Mouse (Mus musculus): ENCODE results near the gene Cfap99. TPM values are rescaled to one million over a fixed set of nuclear protein-coding genes. Genes with fewer than 3 reads are reported as not detected.

Cfap99 gene
- polyA plus RNA-seq, 1 experiment, result 1.7 TPM

DNA sequence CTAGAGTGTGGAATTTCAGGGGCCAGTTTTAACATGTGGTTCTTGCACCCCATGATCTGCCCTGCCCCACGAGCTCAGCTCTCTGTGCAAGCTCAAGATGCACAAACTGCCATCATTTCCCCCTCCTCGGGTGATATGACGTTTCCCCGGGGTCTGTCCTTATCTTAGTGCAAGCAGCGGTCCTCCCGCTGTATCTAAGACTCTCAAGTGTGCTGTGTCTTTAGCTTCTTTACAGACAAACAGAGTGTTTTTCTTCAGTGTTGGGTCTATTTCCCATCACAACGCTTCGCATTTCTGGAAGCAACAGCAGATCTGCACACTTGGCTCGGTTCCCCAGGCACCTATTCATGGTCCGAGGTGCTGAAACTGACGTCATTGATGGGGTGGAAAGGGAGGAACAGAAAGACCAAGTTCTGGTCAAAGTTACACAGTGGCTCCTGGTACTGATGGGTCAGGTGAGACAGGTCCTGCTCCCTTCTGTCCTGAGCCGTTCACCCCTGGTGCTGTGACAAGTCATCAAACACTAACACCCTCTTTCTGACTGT lies 18.4 kb upstream of the Cfap99 start:
- H3K4me3 ChIP-seq (replicated peaks; ENCODE audit: insufficient read depth, low read depth, low read length), result peak overlapping the region; percentile 34
- H3K27ac ChIP-seq (ENCODE audit: insufficient read depth, low read length), result peak overlapping the region; percentile 90
- TF ChIP-seq CTCF (IDR thresholded peaks at IDR 0.05; ENCODE audit: borderline replicate concordance, insufficient read depth, low read depth, low read length) (no peak), POLR2A (IDR thresholded peaks at IDR 0.05; ENCODE audit: borderline replicate concordance, insufficient read depth, low read length) (no peak)
- WGBS, result 14% methylated on average over 12 of the region's 12 CpGs
- H3K4me1 ChIP-seq (ENCODE audit: control insufficient read depth, insufficient read depth, low read length), result peaks cover 64% of the 10 kb centered on the region
- DNase-seq, result peak; percentile 76 to 82
- H3K27me3 ChIP-seq (ENCODE audit: control insufficient read depth, insufficient read depth, low read length), result no peaks in the 10 kb centered on the region

DNA sequence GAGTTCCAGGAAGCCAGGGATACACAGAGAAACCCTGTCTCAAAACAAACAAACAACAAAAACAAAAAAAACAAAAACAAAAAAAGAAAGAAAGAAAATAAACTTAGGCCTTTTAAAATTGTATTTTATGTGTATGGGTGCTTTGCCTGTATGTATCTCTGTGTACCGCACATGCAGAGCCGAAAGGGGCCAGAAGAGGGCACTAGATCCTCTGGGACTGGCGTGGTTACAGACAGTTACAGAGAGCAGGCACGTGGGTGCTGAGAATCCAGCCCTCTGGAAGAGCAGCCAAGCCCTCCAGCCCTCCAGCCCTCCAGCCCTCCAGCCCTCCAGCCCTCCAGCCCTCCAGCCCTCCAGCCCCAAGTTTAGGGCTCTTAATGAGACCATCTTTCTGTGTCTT lies 16.7 kb upstream of the Cfap99 start:
- peak; percentile 52; the same call in 1 of the 2 replicates for TF ChIP-seq CTCF (IDR thresholded peaks at IDR 0.05; ENCODE audit: borderline replicate concordance, insufficient read depth, low read depth, low read length)
- TF ChIP-seq POLR2A (IDR thresholded peaks at IDR 0.05; ENCODE audit: borderline replicate concordance, insufficient read depth, low read length), result no peak
- H3K4me3 ChIP-seq (replicated peaks; ENCODE audit: insufficient read depth, low read depth, low read length), result no peak overlapping the region
- DNase-seq, result peak; percentile 50 to 63
- peaks cover 73% of the 10 kb centered on the region for H3K4me1 ChIP-seq (ENCODE audit: control insufficient read depth, insufficient read depth, low read length)
- 53% methylated on average over 4 of the region's 4 CpGs for WGBS
- peak overlapping the region; percentile 32; the same call in 1 of the 2 replicates for H3K27ac ChIP-seq (ENCODE audit: insufficient read depth, low read length)
- H3K27me3 ChIP-seq (ENCODE audit: control insufficient read depth, insufficient read depth, low read length), result no peaks in the 10 kb centered on the region

DNA sequence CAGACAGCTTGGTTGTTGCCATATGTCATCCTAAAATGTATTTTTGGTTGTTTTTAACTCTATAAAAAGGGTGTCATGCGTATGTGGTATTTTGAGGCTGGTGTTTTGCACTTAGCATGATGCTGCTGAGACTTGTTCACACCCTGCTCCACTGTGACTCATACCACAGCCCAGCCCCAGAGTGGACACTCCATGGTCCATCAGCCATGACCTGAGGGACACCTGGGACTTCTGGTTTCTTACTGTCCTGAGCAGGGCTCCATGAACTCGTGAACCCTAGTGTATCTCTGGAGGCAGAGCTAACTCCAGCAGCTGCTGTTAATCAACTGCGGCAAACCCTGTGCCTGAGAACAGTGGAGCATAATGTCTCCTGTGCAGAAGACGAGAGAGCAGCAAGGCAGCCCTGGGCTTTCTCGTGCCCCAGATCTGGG lies 15.1 kb upstream of the Cfap99 start:
- Histone ChIP-seq H3K27ac (ENCODE audit: insufficient read depth, low read length) (peak overlapping the region; percentile 93), H3K4me1 (ENCODE audit: control insufficient read depth, insufficient read depth, low read length) (peaks cover 61% of the 10 kb centered on the region), H3K4me3 (replicated peaks; ENCODE audit: insufficient read depth, low read depth, low read length) (no peak overlapping the region), H3K27me3 (ENCODE audit: control insufficient read depth, insufficient read depth, low read length) (no peaks in the 10 kb centered on the region)
- TF ChIP-seq POLR2A (IDR thresholded peaks at IDR 0.05; ENCODE audit: borderline replicate concordance, insufficient read depth, low read length) (no peak), CTCF (IDR thresholded peaks at IDR 0.05; ENCODE audit: borderline replicate concordance, insufficient read depth, low read depth, low read length) (no peak)
- whole genome bisulfite sequencing, result 13% methylated on average over 5 of the region's 5 CpGs
- DNase-seq, result peak; percentile 61 to 65

GRCm38 (mm10) chr5:34274268-34274667 lies 14.1 kb upstream of the Cfap99 start:
- WGBS, result 7% methylated on average over 3 of the region's 3 CpGs
- peaks cover 63% of the 10 kb centered on the region for H3K4me1 ChIP-seq (ENCODE audit: control insufficient read depth, insufficient read depth, low read length)
- no peak overlapping the region for H3K4me3 ChIP-seq (replicated peaks; ENCODE audit: insufficient read depth, low read depth, low read length)
- peak; percentile 85 to 90 for DNase-seq
- no peaks in the 10 kb centered on the region for H3K27me3 ChIP-seq (ENCODE audit: control insufficient read depth, insufficient read depth, low read length)
- TF ChIP-seq CTCF (IDR thresholded peaks at IDR 0.05; ENCODE audit: borderline replicate concordance, insufficient read depth, low read depth, low read length) (no peak), POLR2A (IDR thresholded peaks at IDR 0.05; ENCODE audit: borderline replicate concordance, insufficient read depth, low read length) (no peak)
- H3K27ac ChIP-seq (ENCODE audit: insufficient read depth, low read length), result peak overlapping the region; percentile 93

- Histone ChIP-seq H3K4me3 (replicated peaks; ENCODE audit: insufficient read depth, low read depth, low read length) (no peak overlapping the region), H3K27ac (ENCODE audit: insufficient read depth, low read length) (peak overlapping the region; percentile 93), H3K4me1 (ENCODE audit: control insufficient read depth, insufficient read depth, low read length) (peaks cover 65% of the 10 kb centered on the region), H3K27me3 (ENCODE audit: control insufficient read depth, insufficient read depth, low read length) (no peaks in the 10 kb centered on the region)
- DNase-seq, result peak; percentile 64 to 67
- TF ChIP-seq POLR2A (IDR thresholded peaks at IDR 0.05; ENCODE audit: borderline replicate concordance, insufficient read depth, low read length) (no peak), CTCF (IDR thresholded peaks at IDR 0.05; ENCODE audit: borderline replicate concordance, insufficient read depth, low read depth, low read length) (no peak)
- WGBS, result 20% methylated on average over 10 of the region's 10 CpGs
Measured at GRCm38 (mm10) chr5:34274676-34275293, 13.6 kb upstream of the Cfap99 start.

GRCm38 (mm10) chr5:34276191-34276590 lies 12.2 kb upstream of the Cfap99 start:
- H3K27me3 ChIP-seq (ENCODE audit: control insufficient read depth, insufficient read depth, low read length), result no peaks in the 10 kb centered on the region
- H3K4me3 ChIP-seq (replicated peaks; ENCODE audit: insufficient read depth, low read depth, low read length), result no peak overlapping the region
- 12% methylated on average over 7 of the region's 7 CpGs for WGBS
- peaks cover 66% of the 10 kb centered on the region for H3K4me1 ChIP-seq (ENCODE audit: control insufficient read depth, insufficient read depth, low read length)
- H3K27ac ChIP-seq (ENCODE audit: insufficient read depth, low read length), result peak overlapping the region; percentile 93
- no peak for TF ChIP-seq POLR2A (IDR thresholded peaks at IDR 0.05; ENCODE audit: borderline replicate concordance, insufficient read depth, low read length)
- no peak for TF ChIP-seq CTCF (IDR thresholded peaks at IDR 0.05; ENCODE audit: borderline replicate concordance, insufficient read depth, low read depth, low read length)
- DNase-seq, result peak; percentile 50 to 64

DNA sequence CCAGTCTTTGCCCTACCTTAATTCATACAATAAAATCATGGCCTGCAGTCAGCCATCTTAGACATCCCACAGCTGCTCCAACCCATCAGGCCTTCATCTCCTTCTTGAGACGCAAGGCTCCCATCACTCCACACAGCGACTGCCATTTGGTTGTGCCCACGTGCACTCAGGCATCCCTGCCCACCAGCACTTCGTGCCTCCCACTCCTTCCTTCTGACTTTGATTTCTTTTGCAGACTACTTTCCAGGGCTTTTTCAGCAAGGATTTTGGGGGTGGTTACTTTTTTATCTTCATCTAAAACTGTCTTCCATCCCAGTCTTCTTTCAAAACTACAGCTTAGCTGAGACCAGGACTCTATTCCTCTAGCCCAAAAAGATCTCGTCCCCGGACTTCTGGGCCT lies 11.7 kb upstream of the Cfap99 start:
- peak in 1 of 2 experiments; percentile 20 for DNase-seq
- no peaks in the 10 kb centered on the region for H3K27me3 ChIP-seq (ENCODE audit: control insufficient read depth, insufficient read depth, low read length)
- peaks cover 70% of the 10 kb centered on the region for H3K4me1 ChIP-seq (ENCODE audit: control insufficient read depth, insufficient read depth, low read length)
- peak overlapping the region; percentile 93; the same call in 1 of the 2 replicates for H3K27ac ChIP-seq (ENCODE audit: insufficient read depth, low read length)
- TF ChIP-seq CTCF (IDR thresholded peaks at IDR 0.05; ENCODE audit: borderline replicate concordance, insufficient read depth, low read depth, low read length), result no peak
- TF ChIP-seq POLR2A (IDR thresholded peaks at IDR 0.05; ENCODE audit: borderline replicate concordance, insufficient read depth, low read length), result no peak
- 63% methylated on average over 6 of the region's 6 CpGs for WGBS
- H3K4me3 ChIP-seq (replicated peaks; ENCODE audit: insufficient read depth, low read depth, low read length), result no peak overlapping the region

GRCm38 (mm10) chr5:34278058-34278457 lies 10.3 kb upstream of the Cfap99 start:
- 67% methylated on average over 4 of the region's 4 CpGs for WGBS
- TF ChIP-seq CTCF (IDR thresholded peaks at IDR 0.05; ENCODE audit: borderline replicate concordance, insufficient read depth, low read depth, low read length) (no peak), POLR2A (IDR thresholded peaks at IDR 0.05; ENCODE audit: borderline replicate concordance, insufficient read depth, low read length) (no peak)
- H3K4me1 ChIP-seq (ENCODE audit: control insufficient read depth, insufficient read depth, low read length), result peaks cover 79% of the 10 kb centered on the region
- no peak for DNase-seq
- no peak overlapping the region for H3K4me3 ChIP-seq (replicated peaks; ENCODE audit: insufficient read depth, low read depth, low read length)
- H3K27me3 ChIP-seq (ENCODE audit: control insufficient read depth, insufficient read depth, low read length), result no peaks in the 10 kb centered on the region
- H3K27ac ChIP-seq (ENCODE audit: insufficient read depth, low read length), result 0 out of 2 replicates have a peak overlapping the region, but pooled peaks have one; percentile 35
